In genomic region chr15:83169772-83170722, GRCm38 (mm10) we compare ENCODE assay signal across 8 mouse cellular contexts. TPM values are rescaled to one million over a fixed set of nuclear protein-coding genes. Genes with fewer than 3 reads are reported as not detected.
A peak's percentile ranks its signal among the peaks of the same experiment; 100 is the strongest.
DNase-seq lines count a peak whose midpoint lies in the region; ATAC-seq and TF ChIP-seq lines count a peak whose summit lies in the region.

No protein-coding gene starts in this region.

- no peak overlapping the region for H3K4me3 ChIP-seq in cerebellum, adult 2 months (replicated peaks; ENCODE audit: insufficient read depth, low read depth, low read length)
- peak overlapping the region; percentile 59 for H3K4me3 ChIP-seq in brown adipose tissue, adult 24 weeks (ENCODE audit: insufficient read depth, low read depth, low read length)
- H3K4me3 ChIP-seq in heart, embryonic 14.5 days (ENCODE audit: control insufficient read depth in 1 of 2, insufficient read depth in 1 of 2, low read depth in 1 of 2, low read length in 2 of 2) = no peak overlapping the region
- H3K4me3 ChIP-seq in liver, embryonic 11.5 days (ENCODE audit: low read depth, low read length) = peak overlapping the region; percentile 97

- no peaks in the 10 kb centered on the region for H3K9me3 ChIP-seq in heart, embryonic 14.5 days (ENCODE audit: control insufficient read depth, low read length)
- no peaks in the 10 kb centered on the region for H3K9me3 ChIP-seq in liver, embryonic 11.5 days (ENCODE audit: control insufficient read depth, low read length)

- H3K27ac ChIP-seq in cerebellum, adult 2 months (ENCODE audit: insufficient read depth, low read length) = 0 out of 2 replicates have a peak overlapping the region, but pooled peaks have one; percentile 38
- H3K27ac ChIP-seq in brown adipose tissue, adult 24 weeks (replicated peaks; ENCODE audit: low read depth, low read length) = peak overlapping the region; percentile 85
- H3K27ac ChIP-seq in heart, embryonic 14.5 days (replicated peaks in 1 of 2; ENCODE audit: control insufficient read depth in 1 of 2, insufficient read depth in 1 of 2, low read depth in 2 of 2, low read length in 2 of 2) = peak overlapping the region in 1 of 2 experiments; percentile 14; a peak in 2 of 4 replicates
- H3K27ac ChIP-seq in liver, embryonic 11.5 days (ENCODE audit: low read depth, low read length) = peak overlapping the region; percentile 95

- peak; percentile 43 to 46 for DNase-seq in cerebellum, adult 2 months
- DNase-seq in cerebellum, postnatal 4 days (ENCODE audit: low spot score in 2 of 2) = no peak
- DNase-seq in liver, embryonic 11.5 days (ENCODE audit: low spot score) = no peak
- peak; percentile 77 to 81 for DNase-seq in spleen, postnatal 10 days (ENCODE audit: low spot score in 2 of 2)
- DNase-seq in left cerebral cortex, postnatal 36 days (ENCODE audit: low spot score in 2 of 2) = no peak
- no peak for DNase-seq in ovary, postnatal 14 days (ENCODE audit: low spot score)

- no peaks in the 10 kb centered on the region for H3K27me3 ChIP-seq in cerebellum, adult 2 months (ENCODE audit: control insufficient read depth, insufficient read depth, low read length)
- H3K27me3 ChIP-seq in heart, embryonic 14.5 days (ENCODE audit: control insufficient read depth, insufficient read depth, low read length) = no peaks in the 10 kb centered on the region
- H3K27me3 ChIP-seq in liver, embryonic 11.5 days (replicated peaks; ENCODE audit: control insufficient read depth, insufficient read depth, low read length) = no peaks in the 10 kb centered on the region

- H3K9ac ChIP-seq in heart, embryonic 14.5 days (ENCODE audit: low read length) = peak overlapping the region; percentile 8; the same call in 1 of the 2 replicates
- H3K9ac ChIP-seq in liver, embryonic 11.5 days (ENCODE audit: low read depth, low read length) = peak overlapping the region; percentile 94

- H3K4me1 ChIP-seq in cerebellum, adult 2 months (ENCODE audit: control insufficient read depth, insufficient read depth, low read length) = peaks cover 42% of the 10 kb centered on the region
- H3K4me1 ChIP-seq in brown adipose tissue, adult 24 weeks (ENCODE audit: control insufficient read depth, insufficient read depth, insufficient read length, low read length) = peaks cover 44% of the 10 kb centered on the region
- peaks cover 30 to 42% of the 10 kb centered on the region in 2 experiments for H3K4me1 ChIP-seq in heart, embryonic 14.5 days (ENCODE audit: control insufficient read depth in 2 of 2, insufficient read depth in 2 of 2, low read length in 2 of 2)
- peaks cover 61% of the 10 kb centered on the region for H3K4me1 ChIP-seq in liver, embryonic 11.5 days (replicated peaks; ENCODE audit: control insufficient read depth, insufficient read depth, low read length)

- intact Hi-C loops in left cerebral cortex, postnatal 36 days (cut with DNase I) = no loop called here

- TF ChIP-seq CTCF in cerebellum, adult 2 months (IDR thresholded peaks at IDR 0.05; ENCODE audit: borderline replicate concordance, insufficient read depth, low read depth, low read length) = no peak

- TF ChIP-seq POLR2A in cerebellum, adult 2 months (IDR thresholded peaks at IDR 0.05; ENCODE audit: borderline replicate concordance, insufficient read depth, low read length) = no peak

- 0 out of 2 replicates have a peak, but pooled peaks cover 2% of the 10 kb centered on the region for H3K36me3 ChIP-seq in heart, embryonic 14.5 days (ENCODE audit: control insufficient read depth, insufficient read depth, low read length)
- peaks cover 3% of the 10 kb centered on the region; the same call in 1 of the 2 replicates for H3K36me3 ChIP-seq in liver, embryonic 11.5 days (ENCODE audit: control insufficient read depth, insufficient read depth, low read length)

- no peak for ATAC-seq in heart, embryonic 14.5 days (ENCODE audit: insufficient number of reproducible peaks, insufficient read depth, low FRiP score, low read depth)
- ATAC-seq in liver, embryonic 11.5 days (replicated peaks; ENCODE audit: low FRiP score) = peak; percentile 90

- WGBS in cerebellum, adult 2 months = 65% methylated on average over 8 of the region's 8 CpGs
- WGBS in heart, embryonic 14.5 days = 73% methylated on average over 8 of the region's 8 CpGs
- 51% methylated on average over 8 of the region's 8 CpGs for WGBS in liver, embryonic 11.5 days

- peak overlapping the region; percentile 35 for H3K4me2 ChIP-seq in heart, embryonic 14.5 days (ENCODE audit: low read length)
- H3K4me2 ChIP-seq in liver, embryonic 11.5 days = peak overlapping the region; percentile 98

RNA-seq across cellular contexts. Expression of gene Cyb5r3, which starts 2.3 kb away (rescaled TPM):
- 63.5 and 68.6 TPM in 2 replicates for polyA plus RNA-seq in cerebellum, adult 2 months (2012; rRNA removed)
- polyA plus RNA-seq in brown adipose tissue, adult 24 weeks (2012; ENCODE audit: insufficient read depth, insufficient read length, missing spikeins) = 84.4 and 166 TPM in 2 replicates
- 161 and 163 TPM in 2 replicates for polyA plus RNA-seq in heart, embryonic 14.5 days (2014; fragmentation: Nextera tagmentation; extraction: Ambion mirVana)
- polyA plus RNA-seq in liver, embryonic 11.5 days (2014; fragmentation: Nextera tagmentation; extraction: Ambion mirVana) = 210 and 219 TPM in 2 replicates
- 10 to 100 TPM; 59.1 to 62.8 TPM for total RNA-seq in left cerebral cortex, postnatal 36 days (2021)

RNA-seq across cellular contexts. Expression of gene Poldip3, which starts 20.9 kb away (rescaled TPM):
- 73.3 and 74.1 TPM in 2 replicates for polyA plus RNA-seq in cerebellum, adult 2 months (2012; rRNA removed)
- polyA plus RNA-seq in brown adipose tissue, adult 24 weeks (2012; ENCODE audit: insufficient read depth, insufficient read length, missing spikeins) = 14.0 and 18.5 TPM in 2 replicates
- 76.9 and 79.2 TPM in 2 replicates for polyA plus RNA-seq in heart, embryonic 14.5 days (2014; fragmentation: Nextera tagmentation; extraction: Ambion mirVana)
- 117 and 127 TPM in 2 replicates for polyA plus RNA-seq in liver, embryonic 11.5 days (2014; fragmentation: Nextera tagmentation; extraction: Ambion mirVana)
- 10 to 100 TPM; 84.5 to 87.4 TPM for total RNA-seq in left cerebral cortex, postnatal 36 days (2021)

RNA-seq across cellular contexts. Expression of gene Rrp7a, which starts 47.4 kb away (rescaled TPM):
- 109 and 114 TPM in 2 replicates for polyA plus RNA-seq in cerebellum, adult 2 months (2012; rRNA removed)
- 14.4 and 18.3 TPM in 2 replicates for polyA plus RNA-seq in brown adipose tissue, adult 24 weeks (2012; ENCODE audit: insufficient read depth, insufficient read length, missing spikeins)
- polyA plus RNA-seq in heart, embryonic 14.5 days (2014; fragmentation: Nextera tagmentation; extraction: Ambion mirVana) = 33.7 and 33.9 TPM in 2 replicates
- 71.1 and 77.6 TPM in 2 replicates for polyA plus RNA-seq in liver, embryonic 11.5 days (2014; fragmentation: Nextera tagmentation; extraction: Ambion mirVana)
- total RNA-seq in left cerebral cortex, postnatal 36 days (2021) = 100 to 1,000 TPM; 148 to 158 TPM

Comparison
In these comparisons a context has a peak if more than half of its experiments do, and no peak if none do; other contexts are left out.
1. DNase-seq: peak in cerebellum, adult 2 months (2 of 2) and spleen, postnatal 10 days (2 of 2); none in cerebellum, postnatal 4 days (0 of 2), liver, embryonic 11.5 days (single experiment), left cerebral cortex, postnatal 36 days (0 of 2) and ovary, postnatal 14 days (single experiment).
2. H3K4me3 ChIP-seq: peak in brown adipose tissue, adult 24 weeks (single experiment) and liver, embryonic 11.5 days (single experiment); none in cerebellum, adult 2 months (single experiment) and heart, embryonic 14.5 days (0 of 2).